Mouse (Mus musculus): ENCODE results near the gene Ets1.

- no peak for TF ChIP-seq POLR2A (IDR thresholded peaks at IDR 0.05; ENCODE audit: borderline replicate concordance, low read depth, low read length)
- TF ChIP-seq CTCF (IDR thresholded peaks at IDR 0.05; ENCODE audit: low read depth, low read length): no peak
Observed at GRCm38 (mm10) chr9:32728306-32728705, 92.3 kb downstream of the Ets1 start.

Data from bone marrow macrophage, adult 2 months (primary cell).